ENCODE assay signal across 22 mouse cellular contexts in genomic region chr16:94392299-94392698, GRCm38 (mm10). TPM values are rescaled to one million over a fixed set of nuclear protein-coding genes. Genes with fewer than 3 reads are reported as not detected.
DNase-seq lines count a peak whose midpoint lies in the region; ATAC-seq lines count a peak whose summit lies in the region.
"Had no signal": no experiment of that assay in that cellular context is flagged by ENCODE, and none has a peak within 500 bp of the region (broad histone marks: within the 10 kb centered on the region; RNA-seq: fewer than 3 reads in every experiment).

No protein-coding gene starts in this region.

- ATAC-seq in hindbrain, embryonic 16.5 days, result 0 out of 2 replicates have a peak, but pooled peaks have one; percentile 19
- no peak for ATAC-seq in hindbrain, embryonic 13.5 days (ENCODE audit: low FRiP score)
- ATAC-seq in granulocyte monocyte progenitor cell, adult 5-6 weeks (replicated peaks; ENCODE audit: poor library complexity, severe bottlenecking), result peak; percentile 65
- ATAC-seq in megakaryocyte, adult 5-6 weeks (ENCODE audit: poor library complexity, severe bottlenecking), result peak; percentile 80
- ATAC-seq in megakaryocyte progenitor cell, adult 5-6 weeks (replicated peaks; ENCODE audit: poor library complexity), result peak; percentile 49
- ATAC-seq: activated CD4-positive, CD25-positive, alpha-beta regulatory T cell, adult 4 months; CD4-positive, CD25-positive, alpha-beta regulatory T cell, adult 4 months; Patski had no signal

- no peak overlapping the region for H3K9ac ChIP-seq in hindbrain, embryonic 16.5 days (ENCODE audit: low read depth, low read length)
- no peak overlapping the region for H3K9ac ChIP-seq in hindbrain, embryonic 13.5 days

- DNase-seq in spleen, postnatal 14 days (ENCODE audit: low spot score in 2 of 2), result no peak
- DNase-seq in thymus, postnatal 10 days (ENCODE audit: low spot score in 2 of 2), result no peak
- DNase-seq in liver, result no peak
- DNase-seq: adrenal gland, adult 2 months; adrenal gland, adult 8-10 months; adrenal gland, postnatal 10 days; adrenal gland, postnatal 14 days; adrenal gland, postnatal 25 days; adrenal gland, postnatal 36 days; B cell, adult 2 months; cerebellum, adult 11 months; cerebellum, adult 11-12 months had no signal

- no peak overlapping the region for H3K27ac ChIP-seq in hindbrain, embryonic 16.5 days (ENCODE audit: low read depth, low read length)
- no peak overlapping the region for H3K27ac ChIP-seq in hindbrain, embryonic 13.5 days

- no peaks in the 10 kb centered on the region for H3K9me3 ChIP-seq in hindbrain, embryonic 16.5 days (ENCODE audit: control insufficient read depth, low read length)
- no peaks in the 10 kb centered on the region for H3K9me3 ChIP-seq in hindbrain, embryonic 13.5 days
- H3K9me3 ChIP-seq: G1E had no signal

- H3K4me1 ChIP-seq in hindbrain, embryonic 16.5 days (ENCODE audit: control insufficient read depth, insufficient read depth, low read depth, low read length), result no peaks in the 10 kb centered on the region
- H3K4me1 ChIP-seq in hindbrain, embryonic 13.5 days (replicated peaks), result no peaks in the 10 kb centered on the region

- no peak overlapping the region for H3K4me3 ChIP-seq in hindbrain, embryonic 16.5 days (ENCODE audit: low read length)
- H3K4me3 ChIP-seq in hindbrain, embryonic 13.5 days, result no peak overlapping the region

- no peaks in the 10 kb centered on the region for H3K27me3 ChIP-seq in hindbrain, embryonic 16.5 days (replicated peaks; ENCODE audit: control insufficient read depth, insufficient read depth, low read length)
- no peaks in the 10 kb centered on the region for H3K27me3 ChIP-seq in hindbrain, embryonic 13.5 days
- H3K27me3 ChIP-seq: CH12.LX, Patski had no signal

- WGBS in hindbrain, embryonic 16.5 days, result 95% methylated on average over 4 of the region's 4 CpGs
- 92% methylated on average over 4 of the region's 4 CpGs for WGBS in hindbrain, embryonic 13.5 days

- H3K36me3 ChIP-seq in hindbrain, embryonic 16.5 days (ENCODE audit: control insufficient read depth, insufficient read depth, low read length), result peaks cover 10% of the 10 kb centered on the region
- peaks cover 23% of the 10 kb centered on the region for H3K36me3 ChIP-seq in hindbrain, embryonic 13.5 days

- H3K4me2 ChIP-seq in hindbrain, embryonic 16.5 days (ENCODE audit: low read length), result no peak overlapping the region
- no peak overlapping the region for H3K4me2 ChIP-seq in hindbrain, embryonic 13.5 days

RNA-seq across cellular contexts. Expression of gene Pigp, which starts 20.7 kb away (rescaled TPM):
- 108 and 122 TPM in 2 replicates for polyA plus RNA-seq in hindbrain, embryonic 16.5 days (2015; fragmentation: Nextera tagmentation; extraction: Ambion mirVana)
- polyA plus RNA-seq in hindbrain, embryonic 13.5 days (2015; fragmentation: Nextera tagmentation; extraction: Ambion mirVana), result 137 and 141 TPM in 2 replicates
- 38.2 and 48.2 TPM in 2 replicates for total RNA-seq in granulocyte monocyte progenitor cell, adult 5-6 weeks (2014; fragmentation: Nextera tagmentation)
- total RNA-seq in granulocyte monocyte progenitor cell, adult 5-6 weeks (2017), result 13.4 and 26.4 TPM in 2 replicates
- total RNA-seq in megakaryocyte, adult 5-6 weeks (2015), result 9.9 and 11.1 TPM in 2 replicates
- total RNA-seq in megakaryocyte, adult 5-6 weeks (2017), result 4.8 and 10.2 TPM in 2 replicates
- 32.7 and 51.4 TPM in 2 replicates for total RNA-seq in megakaryocyte progenitor cell, adult 5-6 weeks (2015)
- total RNA-seq in megakaryocyte progenitor cell, adult 5-6 weeks (2017), result 9.1 and 18.1 TPM in 2 replicates

RNA-seq across cellular contexts. Expression of gene Ttc3, which starts 21.9 kb away (rescaled TPM):
- 889 and 920 TPM in 2 replicates for polyA plus RNA-seq in hindbrain, embryonic 16.5 days (2015; fragmentation: Nextera tagmentation; extraction: Ambion mirVana)
- 848 and 849 TPM in 2 replicates for polyA plus RNA-seq in hindbrain, embryonic 13.5 days (2015; fragmentation: Nextera tagmentation; extraction: Ambion mirVana)
- total RNA-seq in granulocyte monocyte progenitor cell, adult 5-6 weeks (2014; fragmentation: Nextera tagmentation), result 63.4 and 64.2 TPM in 2 replicates
- total RNA-seq in granulocyte monocyte progenitor cell, adult 5-6 weeks (2017), result 84.1 and 118 TPM in 2 replicates
- total RNA-seq in megakaryocyte, adult 5-6 weeks (2015), result 12.0 and 19.7 TPM in 2 replicates
- total RNA-seq in megakaryocyte, adult 5-6 weeks (2017), result 39.3 and 56.6 TPM in 2 replicates
- 42.6 and 55.9 TPM in 2 replicates for total RNA-seq in megakaryocyte progenitor cell, adult 5-6 weeks (2015)
- total RNA-seq in megakaryocyte progenitor cell, adult 5-6 weeks (2017), result 113 and 168 TPM in 2 replicates
